Mouse (Mus musculus) embryo, embryonic 11.5 days (tissue): ENCODE data around the gene Ago3.
A peak's percentile ranks its signal among the peaks of the same experiment; 100 is the strongest.

ENCODE experiments used
- DNase-seq: peaks from one replicate; pipeline ENCODE4 v3.0.0-alpha.2; 2012; ENCODE audit warnings: low read depth, low spot score

Ago3 gene

GRCm38 (mm10) chr4:126423866-126424265 is 5.5 kb downstream of the Ago3 start:
- DNase-seq: no peak

GRCm38 (mm10) chr4:126415707-126416106 is 13.6 kb downstream of the Ago3 start:
- DNase-seq: no peak

DNA sequence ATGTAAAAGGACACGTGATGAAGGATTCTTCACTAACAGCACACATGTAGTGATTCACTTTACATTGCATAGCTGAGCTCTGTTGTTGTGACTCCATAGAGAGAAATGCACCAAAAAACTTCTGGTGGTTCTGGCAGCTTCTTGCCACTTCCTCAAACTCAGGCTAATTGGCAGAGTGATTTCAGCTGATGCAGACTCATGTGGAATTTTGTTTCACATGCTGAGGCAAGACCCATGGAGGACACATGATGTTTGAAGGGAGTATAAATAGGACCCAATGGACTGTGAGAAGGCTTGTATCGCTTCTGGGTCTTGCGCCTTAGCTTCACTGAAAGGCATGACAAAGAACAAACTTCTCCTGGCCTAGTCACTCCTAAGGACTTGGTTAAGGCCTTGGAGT is 16.8 kb downstream of the Ago3 start:
- no peak for DNase-seq

DNA sequence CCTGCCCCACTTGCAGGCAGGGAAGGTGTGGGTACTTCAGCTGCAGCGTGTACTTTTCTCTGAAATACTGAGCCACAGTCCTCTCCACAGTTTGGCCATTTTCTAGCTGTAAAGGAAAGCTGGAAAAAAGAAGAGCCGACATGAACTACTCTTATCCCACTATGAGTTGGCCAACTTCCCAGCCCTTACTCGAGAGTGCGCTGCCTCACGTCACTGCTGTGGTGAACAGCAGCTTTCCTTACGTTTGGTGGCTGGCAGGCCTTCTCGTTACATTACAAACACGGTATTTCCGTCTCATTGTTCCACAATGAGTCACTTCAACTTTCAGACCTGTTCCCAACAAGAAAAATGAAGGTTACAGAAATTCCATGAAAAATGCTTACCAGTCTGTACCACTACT is 57.9 kb downstream of the Ago3 start:
- DNase-seq: no peak

GRCm38 (mm10) chr4:126360069-126360468 is 69.3 kb downstream of the Ago3 start:
- no peak for DNase-seq

GRCm38 (mm10) chr4:126343451-126343850 is 85.9 kb downstream of the Ago3 start:
- no peak for DNase-seq

DNA sequence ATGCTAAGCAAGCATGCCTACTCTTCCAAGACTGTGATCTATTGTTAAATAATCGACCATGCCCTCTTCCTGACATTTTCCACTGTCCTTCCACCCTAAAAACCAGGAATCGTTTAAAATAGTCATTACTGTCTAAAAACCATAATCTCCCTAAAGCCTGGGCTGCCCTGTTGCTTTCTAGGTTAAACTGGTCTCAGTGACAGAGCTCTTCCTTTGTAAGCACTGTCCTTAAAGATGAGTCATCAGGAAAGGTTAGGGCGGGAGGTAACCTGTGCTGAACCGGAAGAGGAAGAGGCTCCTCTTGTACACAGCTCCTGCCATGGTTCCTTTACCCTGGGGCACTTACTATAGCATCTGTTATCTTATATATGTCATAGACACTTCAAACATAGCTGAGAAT is 89.9 kb downstream of the Ago3 start:
- DNase-seq: no peak

- DNase-seq: no peak
These were observed 97.0 kb downstream of the Ago3 start for GRCm38 (mm10) chr4:126332358-126332757.

DNA sequence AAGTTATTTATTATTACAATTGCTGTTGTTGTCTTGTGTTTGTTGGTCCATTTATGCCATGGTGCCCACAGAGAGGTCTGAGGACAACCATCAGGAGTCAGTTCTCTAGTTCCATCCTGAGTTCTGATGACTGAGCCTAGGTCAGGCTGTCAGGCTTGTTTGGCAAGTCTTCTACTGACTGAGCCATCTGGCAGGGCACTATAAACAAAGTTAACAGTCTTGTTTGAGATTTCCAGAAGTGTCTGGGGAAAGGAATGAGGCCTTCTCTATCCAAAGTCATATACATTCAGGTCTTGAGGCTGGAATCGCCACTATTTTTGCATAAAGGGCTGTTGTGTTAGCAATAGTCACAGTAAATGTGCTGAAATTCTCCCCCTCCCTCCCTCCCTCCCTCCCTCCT is 97.6 kb downstream of the Ago3 start:
- DNase-seq: no peak

- no peak for DNase-seq
These were observed 99.1 kb downstream of the Ago3 start for GRCm38 (mm10) chr4:126330295-126330694.

GRCm38 (mm10) chr4:126326036-126326435 is 103.3 kb downstream of the Ago3 start:
- DNase-seq: no peak

GRCm38 (mm10) chr4:126325281-126325861 is 104.0 kb downstream of the Ago3 start, which contains the start of gene Tekt2:
TSS of gene Tekt2 (minus strand) at chr4:126325688.
- no peak for DNase-seq

- DNase-seq: no peak
These were observed 104.5 kb downstream of the Ago3 start for GRCm38 (mm10) chr4:126324861-126325260.

GRCm38 (mm10) chr4:126322646-126323045 is 106.7 kb downstream of the Ago3 start:
- DNase-seq: no peak

- DNase-seq: no peak
These were observed 107.4 kb downstream of the Ago3 start for GRCm38 (mm10) chr4:126321854-126322511.

- DNase-seq: peak; percentile 97
These were observed 108.1 kb downstream of the Ago3 start, which contains the start of gene Adprhl2 for GRCm38 (mm10) chr4:126321111-126321853. TSS of gene Adprhl2 (minus strand) at chr4:126321703.

- no peak for DNase-seq
These were observed 109.5 kb downstream of the Ago3 start for GRCm38 (mm10) chr4:126319806-126320205.

DNA sequence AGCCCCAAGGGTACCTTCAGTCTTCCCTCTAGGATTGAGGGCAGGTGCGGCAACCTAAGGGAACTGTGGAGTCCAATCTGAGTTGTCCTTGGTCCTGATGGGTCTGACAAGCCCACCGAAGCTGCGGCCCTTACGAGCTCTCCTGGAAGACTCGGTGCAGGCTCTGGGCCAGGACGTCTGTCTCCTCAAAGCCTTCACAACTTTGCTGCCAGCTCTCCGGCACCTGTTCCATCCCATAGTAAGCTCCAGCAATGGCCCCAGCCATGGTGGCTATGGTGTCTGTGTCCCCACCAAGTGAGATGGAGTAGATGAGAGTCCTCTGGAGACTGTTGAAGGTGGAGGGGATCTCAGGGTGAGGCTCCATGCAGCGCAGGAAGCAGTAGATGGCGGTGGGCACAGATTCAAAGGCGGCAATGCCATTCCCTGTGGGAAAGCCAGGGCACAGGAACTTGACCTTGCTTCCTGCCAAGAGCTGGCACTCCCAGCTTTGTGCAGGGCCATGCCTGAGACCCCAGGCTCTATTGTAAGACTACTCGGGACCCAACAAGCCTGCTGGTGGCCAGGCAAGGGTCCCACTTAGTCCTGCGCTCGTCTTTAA is 112.8 kb downstream of the Ago3 start:
- no peak for DNase-seq

- DNase-seq: no peak
These were observed 113.4 kb downstream of the Ago3 start for GRCm38 (mm10) chr4:126315931-126316330.

DNA sequence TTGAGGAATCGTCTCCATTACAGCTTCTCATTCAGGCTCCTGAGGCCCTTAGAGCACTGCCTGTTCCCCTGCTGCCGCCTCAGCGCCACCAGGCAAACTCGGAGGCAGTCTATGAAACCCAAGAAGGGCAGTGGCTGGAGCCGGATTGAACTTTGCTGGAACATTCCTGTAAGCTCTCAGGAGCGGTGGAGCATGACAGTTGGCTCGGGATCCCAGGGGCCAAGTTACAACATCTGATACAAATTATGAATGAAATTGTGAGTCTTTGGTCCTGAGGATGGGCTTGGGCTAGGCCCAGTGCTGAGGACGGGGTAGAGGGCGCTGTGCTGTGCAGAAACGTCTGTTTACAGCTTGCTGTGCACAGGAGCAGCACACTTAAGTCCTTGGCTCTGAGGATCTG is 115.0 kb downstream of the Ago3 start:
- peak; percentile 22 for DNase-seq

DNA sequence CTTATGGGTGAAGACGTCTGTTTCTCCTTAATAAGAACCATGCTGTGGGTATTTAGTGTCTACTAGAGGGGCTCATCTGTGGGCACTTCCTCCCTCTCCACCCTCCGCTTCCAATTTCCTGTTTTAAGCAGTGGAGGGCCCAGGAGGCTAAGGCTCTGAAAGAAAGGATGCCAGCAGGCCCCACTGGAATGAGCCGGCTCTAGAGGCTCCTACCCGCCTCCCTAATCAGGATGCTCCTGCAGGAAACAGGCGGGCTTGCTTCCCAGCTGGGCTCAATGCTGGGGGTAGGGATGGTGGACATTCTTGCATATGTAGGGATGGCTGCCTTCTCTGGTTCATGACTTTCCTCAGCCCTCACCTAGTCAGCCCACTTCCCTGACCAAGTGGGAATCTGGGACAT is 116.2 kb downstream of the Ago3 start:
- DNase-seq: no peak

DNA sequence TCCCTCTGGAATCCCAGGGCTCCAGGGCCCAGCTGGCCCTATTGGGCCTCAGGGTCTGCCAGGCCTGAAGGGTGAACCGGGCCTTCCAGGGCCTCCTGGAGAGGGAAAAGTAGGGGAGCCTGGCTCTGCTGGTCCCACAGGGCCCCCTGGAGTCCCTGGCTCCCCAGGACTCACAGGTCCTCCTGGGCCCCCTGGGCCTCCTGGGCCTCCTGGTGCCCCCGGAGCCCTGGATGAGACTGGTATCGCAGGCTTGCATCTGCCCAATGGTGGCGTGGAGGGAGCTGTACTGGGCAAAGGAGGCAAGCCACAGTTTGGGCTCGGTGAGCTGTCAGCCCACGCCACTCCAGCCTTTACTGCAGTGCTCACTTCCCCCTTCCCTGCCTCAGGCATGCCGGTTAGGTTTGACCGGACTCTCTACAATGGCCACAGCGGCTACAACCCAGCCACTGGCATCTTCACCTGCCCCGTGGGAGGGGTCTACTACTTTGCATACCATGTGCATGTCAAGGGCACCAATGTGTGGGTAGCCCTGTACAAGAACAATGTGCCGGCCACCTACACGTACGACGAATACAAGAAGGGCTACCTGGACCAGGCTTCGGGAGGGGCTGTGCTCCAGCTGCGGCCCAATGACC is 117.7 kb downstream of the Ago3 start:
- DNase-seq: no peak
